Mouse (Mus musculus): ENCODE results near the gene Phf2. TPM values are rescaled to one million over a fixed set of nuclear protein-coding genes. Genes with fewer than 3 reads are reported as not detected.

Gene Phf2
- total RNA-seq, 2 experiments from 2014 or later, result 31.1 to 32.2 TPM

- no peak for DNase-seq
- intact Hi-C loops (cut with DNase I), result no loop called here
Measured at GRCm38 (mm10) chr13:48858779-48859178, 12.1 kb downstream of the Phf2 start.

GRCm38 (mm10) chr13:48858054-48858453 is 12.9 kb downstream of the Phf2 start:
- no peak for DNase-seq
- intact Hi-C loops (cut with DNase I), result no loop called here

DNA sequence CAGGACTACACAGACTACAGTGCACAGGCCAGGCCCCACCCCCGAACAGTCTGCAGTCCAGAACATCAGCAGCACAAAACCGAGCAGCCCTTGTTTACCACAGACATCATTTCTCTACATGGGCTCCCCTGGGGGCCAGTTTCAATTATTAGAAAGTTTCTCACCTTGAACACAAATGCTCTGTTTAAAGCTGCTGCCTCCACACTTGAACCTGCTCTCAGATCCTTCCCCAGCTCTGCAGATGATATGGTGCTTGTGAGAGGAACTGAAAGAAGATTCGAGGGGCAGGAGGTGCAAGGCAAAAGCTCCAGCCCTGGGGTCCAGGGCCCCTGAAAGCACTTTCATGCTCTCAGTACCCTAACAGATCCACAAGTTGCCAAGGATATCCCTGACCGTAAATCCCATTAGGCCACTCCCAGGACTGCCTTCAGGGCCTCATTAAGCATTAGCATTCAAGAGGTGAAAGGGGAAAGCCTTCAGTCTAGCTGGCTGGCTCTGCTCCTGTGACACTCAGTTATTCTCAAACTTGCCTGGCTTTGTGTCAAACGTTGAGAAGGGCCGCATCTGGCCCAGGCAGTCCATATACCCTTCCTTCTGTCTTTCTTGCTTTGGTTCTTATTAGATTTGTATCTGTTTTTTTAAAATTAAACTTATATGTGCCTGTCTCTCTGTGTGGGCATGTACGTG is 13.5 kb downstream of the Phf2 start:
- intact Hi-C loops (cut with DNase I), result no loop called here
- DNase-seq, result peak in 1 of 2 experiments; percentile 28

GRCm38 (mm10) chr13:48853947-48854346 is 17.0 kb downstream of the Phf2 start:
- intact Hi-C loops (cut with DNase I), result loop anchor here (2.0 kb wide), 1 partner anchor 145 kb away; no protein-coding TSS in a partner anchor
- no peak for DNase-seq

DNA sequence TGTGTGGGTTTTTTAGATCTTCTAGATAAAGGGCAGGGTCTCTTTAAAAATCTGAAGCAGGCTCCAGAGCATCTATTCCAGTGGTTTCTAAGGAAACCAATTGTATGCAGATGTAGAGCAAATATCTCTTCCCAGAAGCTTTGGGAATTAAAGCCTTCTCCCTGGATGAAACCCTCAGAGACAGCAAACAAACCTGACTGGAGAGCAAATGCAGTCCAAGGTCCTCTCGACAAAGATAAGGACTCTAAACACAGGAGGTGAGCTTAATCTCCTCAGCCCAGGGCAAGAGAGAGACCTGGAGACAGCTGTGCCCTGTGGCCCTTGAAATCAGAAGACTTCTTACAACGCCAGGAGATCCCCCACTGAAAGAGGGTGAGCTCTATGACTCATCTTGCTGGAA is 17.4 kb downstream of the Phf2 start:
- DNase-seq, result no peak
- intact Hi-C loops (cut with DNase I), result no loop called here

- intact Hi-C loops (cut with DNase I), result no loop called here
- peak in 1 of 2 experiments; percentile 41 for DNase-seq
Measured at GRCm38 (mm10) chr13:48852859-48853258, 18.1 kb downstream of the Phf2 start.

DNA sequence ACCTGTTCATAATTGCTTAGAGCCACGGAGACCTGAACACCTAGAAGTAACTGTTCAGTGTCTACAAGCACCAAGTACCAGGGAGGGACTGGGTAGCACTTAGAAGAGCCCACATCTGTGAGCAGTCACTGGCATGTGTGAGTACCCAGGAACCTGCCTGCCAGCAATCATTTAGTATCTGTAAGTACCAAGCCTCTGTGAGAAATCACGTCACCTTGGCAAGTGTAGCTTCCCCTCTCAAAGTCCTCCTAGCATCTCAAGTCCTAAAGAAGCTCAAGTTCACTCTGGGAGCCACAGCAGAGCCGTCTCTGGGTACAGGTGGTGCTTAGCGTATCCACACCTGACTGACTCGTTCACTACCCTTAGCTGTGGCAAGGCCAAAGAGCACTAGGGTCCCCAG is 19.2 kb downstream of the Phf2 start:
- intact Hi-C loops (cut with DNase I), result no loop called here
- DNase-seq, result no peak

- intact Hi-C loops (cut with DNase I), result no loop called here
- no peak for DNase-seq
Measured at GRCm38 (mm10) chr13:48850771-48851170, 20.1 kb downstream of the Phf2 start.

GRCm38 (mm10) chr13:48850326-48850725 is 20.6 kb downstream of the Phf2 start:
- intact Hi-C loops (cut with DNase I), result no loop called here
- no peak for DNase-seq

DNA sequence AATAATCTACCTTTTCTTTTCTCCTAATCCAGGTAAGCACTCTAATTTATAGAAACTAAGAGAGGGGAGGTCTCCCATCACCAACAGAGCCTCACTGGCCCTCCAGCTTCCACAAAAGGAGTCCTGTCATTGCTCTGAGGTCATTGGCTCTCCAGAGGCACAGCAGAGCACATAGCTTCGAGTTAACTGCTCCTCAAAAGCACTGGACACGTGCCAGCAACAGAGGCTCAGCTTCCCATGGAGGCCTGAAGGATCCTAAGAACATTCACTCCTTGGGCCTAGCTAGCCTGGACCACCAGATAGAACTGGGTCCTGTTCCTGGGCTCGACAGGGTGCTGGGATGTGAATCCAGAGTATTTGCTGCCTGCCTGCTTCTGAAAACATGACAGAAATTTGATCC is 21.8 kb downstream of the Phf2 start:
- DNase-seq, result peak; percentile 50 to 52
- intact Hi-C loops (cut with DNase I), result no loop called here

DNA sequence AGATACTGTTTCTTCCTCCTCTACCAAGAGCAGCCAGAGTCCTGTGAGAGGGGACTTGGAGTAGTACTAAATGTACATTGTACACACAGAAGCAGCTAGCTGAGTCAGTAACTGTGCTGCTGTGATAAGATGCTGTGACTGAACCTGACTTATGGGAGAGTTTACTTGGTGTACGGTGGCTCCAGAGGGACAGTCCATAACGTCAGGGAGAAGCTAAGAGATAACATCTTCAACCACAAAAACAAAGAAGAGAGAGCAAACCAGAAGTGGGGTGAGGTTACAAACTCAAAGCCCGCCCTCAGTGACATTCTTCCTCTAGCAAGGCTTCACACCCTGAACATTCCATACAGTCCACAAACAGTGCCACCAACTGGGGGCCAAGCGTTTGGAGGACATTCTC is 25.6 kb downstream of the Phf2 start:
- intact Hi-C loops (cut with DNase I), result no loop called here
- DNase-seq, result no peak

DNA sequence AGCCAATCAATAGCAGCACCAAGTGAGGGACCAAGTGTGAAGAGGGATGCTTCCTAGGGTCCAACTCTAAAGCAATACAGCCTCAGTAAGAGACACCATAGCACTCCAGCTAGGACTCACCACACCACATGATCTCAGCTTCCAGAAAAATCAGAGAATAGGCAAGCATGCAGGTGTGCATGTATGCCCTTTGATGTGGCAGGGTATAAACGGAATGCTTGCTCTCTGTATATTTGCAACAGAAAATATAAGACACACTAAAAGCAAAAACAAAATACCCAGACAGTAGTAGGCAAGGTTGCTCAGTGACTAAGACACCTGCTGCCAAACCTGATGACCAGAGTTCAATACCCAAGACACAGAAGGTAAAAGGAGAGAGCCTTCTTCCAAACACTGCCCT is 27.4 kb downstream of the Phf2 start:
- DNase-seq, result no peak
- intact Hi-C loops (cut with DNase I), result no loop called here

DNA sequence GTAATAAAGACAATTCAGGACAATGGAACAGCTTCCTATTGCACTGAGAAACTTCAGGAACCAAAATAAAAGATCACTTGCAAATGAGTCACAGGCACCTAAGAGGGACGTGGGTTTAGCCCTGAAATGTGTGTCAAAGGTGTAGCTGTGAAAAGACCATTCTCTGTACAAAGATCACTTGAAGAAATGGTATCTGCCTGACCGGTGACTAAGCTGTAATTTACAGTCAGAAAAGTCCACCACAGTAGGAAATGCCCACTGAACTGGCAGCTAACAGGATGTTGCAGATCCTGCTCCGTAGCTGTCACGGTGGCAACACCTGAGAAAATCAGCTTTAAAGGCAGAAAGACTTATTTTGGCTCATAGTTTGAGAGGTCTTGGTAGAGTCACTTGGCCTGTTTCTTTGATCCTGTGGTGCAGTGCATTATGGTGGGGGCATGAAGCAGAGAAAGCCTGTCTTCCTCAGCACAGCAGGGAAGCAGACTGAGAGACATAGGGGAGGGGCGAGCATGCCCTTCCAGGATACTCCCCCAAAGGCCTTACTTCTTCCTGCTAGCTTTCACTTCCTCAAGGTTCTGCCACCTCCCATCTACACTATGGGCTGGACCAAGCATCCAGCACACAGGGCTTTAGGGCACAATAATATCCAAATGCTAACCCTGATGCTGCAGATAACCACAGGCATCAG is 28.9 kb downstream of the Phf2 start:
- DNase-seq, result no peak
- intact Hi-C loops (cut with DNase I), result no loop called here

- intact Hi-C loops (cut with DNase I), result no loop called here
- no peak for DNase-seq
Measured at GRCm38 (mm10) chr13:48838284-48838683, 32.6 kb downstream of the Phf2 start.

GRCm38 (mm10) chr13:48837537-48837936 is 33.4 kb downstream of the Phf2 start:
- no peak for DNase-seq
- intact Hi-C loops (cut with DNase I), result no loop called here

GRCm38 (mm10) chr13:48830528-48831250 is 40.2 kb downstream of the Phf2 start:
- no peak for DNase-seq
- intact Hi-C loops (cut with DNase I), result no loop called here

DNA sequence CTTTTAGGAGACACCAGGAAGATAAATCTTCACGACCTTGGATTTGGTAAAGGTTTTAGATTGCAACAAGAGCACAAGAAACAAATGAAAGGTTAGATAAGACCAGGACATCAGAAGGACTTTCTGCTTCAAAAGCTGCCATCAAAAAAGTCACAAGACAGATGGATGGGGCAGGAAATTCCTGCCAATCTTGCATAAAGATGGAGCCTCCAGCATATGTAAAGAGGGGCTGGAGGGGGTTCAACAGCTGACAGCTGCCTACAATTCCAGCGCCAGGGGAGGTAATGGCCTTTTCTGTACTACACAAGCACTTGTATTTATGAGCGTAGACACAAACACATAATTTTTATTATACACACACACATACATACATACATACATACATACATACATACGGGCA is 41.1 kb downstream of the Phf2 start:
- no peak for DNase-seq
- intact Hi-C loops (cut with DNase I), result no loop called here

DNA sequence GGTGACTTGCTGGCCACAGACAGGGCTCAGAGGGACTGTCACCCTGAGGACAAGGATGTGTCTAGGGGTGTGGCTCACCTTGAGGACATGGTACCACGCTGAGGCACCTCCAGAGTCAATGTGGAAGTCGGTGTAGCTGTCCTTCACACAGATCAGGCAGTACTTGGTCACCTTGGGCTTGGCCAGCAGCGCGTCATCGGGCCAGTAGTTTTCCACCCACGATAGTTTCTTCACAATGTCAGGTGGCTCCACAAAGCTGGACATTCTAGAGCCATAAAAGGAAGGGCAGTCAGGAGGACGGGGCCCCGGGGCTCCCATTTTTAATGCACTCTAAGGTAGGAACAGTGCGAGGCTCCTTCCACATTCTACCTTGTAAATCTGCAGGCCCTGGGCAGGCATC is 48.0 kb downstream of the Phf2 start:
- no peak for DNase-seq
- intact Hi-C loops (cut with DNase I), result no loop called here

DNA sequence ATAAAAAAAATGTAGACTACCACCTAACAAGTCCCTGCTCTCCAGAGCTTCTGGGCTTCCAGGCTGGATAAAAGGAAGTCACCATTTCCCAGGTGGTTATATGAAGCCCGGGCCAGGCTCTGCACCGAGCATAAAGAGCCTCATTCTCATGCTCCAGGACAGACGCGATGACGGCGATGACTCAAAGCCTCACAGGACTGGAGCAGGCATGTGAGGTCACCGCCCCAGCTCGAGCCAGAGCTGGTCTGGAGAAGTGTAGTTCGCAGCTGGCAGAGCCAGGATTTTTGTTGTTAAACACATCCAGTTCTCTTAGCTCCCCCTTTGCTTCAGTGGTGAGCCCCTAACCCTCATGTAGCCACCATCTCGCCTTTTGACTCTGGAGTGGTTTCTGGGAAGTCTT is 48.6 kb downstream of the Phf2 start:
- no peak for DNase-seq

GRCm38 (mm10) chr13:48819131-48819530 is 51.8 kb downstream of the Phf2 start:
- intact Hi-C loops (cut with DNase I), result no loop called here
- DNase-seq, result no peak

More for the DNA sequence above, 48.6 kb downstream of the Phf2 start:
- intact Hi-C loops (cut with DNase I), result no loop called here

- no peak for DNase-seq
- intact Hi-C loops (cut with DNase I), result no loop called here
Measured at GRCm38 (mm10) chr13:48814406-48814805, 56.5 kb downstream of the Phf2 start.

DNA sequence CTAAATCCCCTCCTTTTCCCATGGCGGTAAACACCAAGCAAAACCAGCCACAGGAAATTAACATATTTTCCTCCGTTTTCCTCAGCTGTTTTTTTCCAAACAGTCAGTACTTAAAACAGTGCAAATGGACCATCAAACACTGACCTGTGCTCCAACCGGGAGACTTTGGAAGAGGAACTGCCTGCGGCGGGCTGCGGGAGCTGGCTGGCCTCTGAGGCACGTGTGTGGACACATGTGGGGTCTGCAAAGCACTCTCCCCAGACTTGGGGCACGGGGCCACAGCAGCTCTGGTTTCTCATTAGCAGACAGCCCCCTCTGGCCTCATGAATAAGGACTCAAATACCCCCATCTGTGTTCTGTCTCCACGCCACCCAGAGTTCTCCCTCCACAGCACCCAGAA is 59.9 kb downstream of the Phf2 start:
- intact Hi-C loops (cut with DNase I), result no loop called here
- no peak for DNase-seq

All from heart, postnatal 10 days (tissue).